Mouse (Mus musculus): ENCODE results near the gene Btbd35f14. TPM values are rescaled to one million over a fixed set of nuclear protein-coding genes. Genes with fewer than 3 reads are reported as not detected.
"Not testable (repeated sequence)": the region's sequence is repeated elsewhere in the genome, so short reads cannot be mapped to it uniquely, and the experiment has no call there.

Btbd35f14 gene
- polyA plus RNA-seq (2015; fragmentation: Nextera tagmentation; extraction: Ambion mirVana), result not detected in 2 replicates

DNA sequence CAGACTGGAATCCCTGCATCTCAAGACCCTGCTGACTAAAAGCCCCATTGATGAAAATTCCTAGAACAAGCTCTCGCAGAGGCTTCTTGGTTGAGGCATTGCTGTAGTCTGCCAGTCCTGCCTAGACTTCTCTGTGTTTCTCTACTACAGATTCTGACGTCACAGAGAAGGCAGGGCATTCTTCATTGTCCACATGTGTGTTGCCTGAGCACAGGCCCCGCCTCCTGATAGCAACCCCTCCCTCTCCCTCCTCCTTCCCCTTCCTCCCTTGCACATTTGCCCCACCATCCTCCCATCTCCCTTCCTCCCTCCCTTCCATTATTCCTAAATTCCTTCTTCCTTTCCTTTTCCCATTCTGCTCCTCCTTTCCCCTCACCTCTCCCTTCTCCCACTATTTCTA, at the start of gene Btbd35f14:
Gene Btbd35f14 (minus strand): TSS at position 101 of the 400 bp plus-strand sequence.
- H3K27me3 ChIP-seq (ENCODE audit: insufficient read depth, low read length); H3K4me2 ChIP-seq (ENCODE audit: low read depth, low read length); H3K4me1 ChIP-seq (ENCODE audit: insufficient read depth); H3K9ac ChIP-seq (replicated peaks); DNase-seq; H3K27ac ChIP-seq (ENCODE audit: low read depth); ATAC-seq; H3K36me3 ChIP-seq (replicated peaks; ENCODE audit: insufficient read depth, low read length); H3K4me3 ChIP-seq (ENCODE audit: low read depth, low read length); H3K9me3 ChIP-seq (ENCODE audit: low read length): not testable (repeated sequence)
- WGBS (ENCODE audit: insufficient replicate concordance), result no CpG with 5 or more reads among the region's 3 CpGs

DNA sequence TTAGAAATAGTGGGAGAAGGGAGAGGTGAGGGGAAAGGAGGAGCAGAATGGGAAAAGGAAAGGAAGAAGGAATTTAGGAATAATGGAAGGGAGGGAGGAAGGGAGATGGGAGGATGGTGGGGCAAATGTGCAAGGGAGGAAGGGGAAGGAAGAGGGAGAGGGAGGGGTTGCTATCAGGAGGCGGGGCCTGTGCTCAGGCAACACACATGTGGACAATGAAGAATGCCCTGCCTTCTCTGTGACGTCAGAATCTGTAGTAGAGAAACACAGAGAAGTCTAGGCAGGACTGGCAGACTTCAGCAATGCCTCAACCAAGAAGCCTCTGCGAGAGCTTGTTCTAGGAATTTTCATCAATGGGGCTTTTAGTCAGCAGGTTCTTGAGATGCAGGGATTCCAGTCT, 45.3 kb downstream of the Btbd35f14 start, which contains the start of gene Btbd35f13:
Gene Btbd35f13 (plus strand): TSS at position 301 of the 400 bp plus-strand sequence.
- DNase-seq; H3K27ac ChIP-seq (ENCODE audit: low read depth); H3K4me3 ChIP-seq (ENCODE audit: low read depth, low read length); H3K9ac ChIP-seq (replicated peaks); H3K4me2 ChIP-seq (ENCODE audit: low read depth, low read length); ATAC-seq; H3K9me3 ChIP-seq (ENCODE audit: low read length); H3K4me1 ChIP-seq (ENCODE audit: insufficient read depth); H3K27me3 ChIP-seq (ENCODE audit: insufficient read depth, low read length); H3K36me3 ChIP-seq (replicated peaks; ENCODE audit: insufficient read depth, low read length): not testable (repeated sequence)
- WGBS (ENCODE audit: insufficient replicate concordance), result 63% methylated on average over 2 of the region's 3 CpGs

Other genes with a start within 250 kb of the Btbd35f14 start
- gene Btbd35f15, start 125.0 kb downstream of the Btbd35f14 start, polyA plus RNA-seq (2015; fragmentation: Nextera tagmentation; extraction: Ambion mirVana), result not detected in 2 replicates
- not detected in 2 replicates for gene Btbd35f13, start 45.2 kb downstream of the Btbd35f14 start, polyA plus RNA-seq (2015; fragmentation: Nextera tagmentation; extraction: Ambion mirVana)

All from liver, postnatal 0 days (tissue).